Mouse (Mus musculus): ENCODE data around the gene Cldn22. TPM values are rescaled to one million over a fixed set of nuclear protein-coding genes. Genes with fewer than 3 reads are reported as not detected.

Gene Cldn22
- polyA plus RNA-seq (2015; fragmentation: Nextera tagmentation; extraction: Ambion mirVana), result not detected in 2 replicates

DNA sequence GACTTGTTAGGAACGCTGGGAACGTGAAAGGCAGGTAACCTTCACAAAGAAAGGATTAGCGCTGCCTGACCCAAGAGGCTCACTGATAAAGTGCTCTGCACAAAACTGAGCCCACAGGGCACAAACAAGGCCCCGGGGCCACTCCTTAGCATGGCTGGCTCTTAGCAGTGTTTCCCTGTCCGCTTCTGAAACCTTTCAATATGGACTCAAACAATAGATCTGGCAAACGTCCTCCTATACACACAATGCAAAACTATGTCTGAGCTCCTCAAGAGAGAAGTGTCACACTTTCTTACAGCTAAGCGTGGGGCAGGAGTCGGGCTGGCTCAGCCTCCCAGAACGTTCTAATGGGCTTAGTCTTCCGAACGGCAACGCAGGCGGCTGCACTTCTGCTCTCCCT, at the start of gene Cldn22:
Gene Cldn22 (plus strand): TSS at position 301 of the 400 bp plus-strand sequence.
- H3K4me1 ChIP-seq (ENCODE audit: control insufficient read depth, insufficient read depth, low read length), result peaks cover 8% of the 10 kb centered on the region; the same call in 1 of the 2 replicates
- H3K27ac ChIP-seq (ENCODE audit: low read length), result no peak within 1 kb of the TSS
- no peak within 1 kb of the TSS for H3K9ac ChIP-seq (ENCODE audit: low read depth, low read length)
- no peak within 1 kb of the TSS for H3K4me2 ChIP-seq (ENCODE audit: low read length)
- WGBS, result 28% methylated on average over 13 of the region's 13 CpGs
- no peaks in the 10 kb centered on the region for H3K36me3 ChIP-seq (ENCODE audit: control insufficient read depth, insufficient read depth, low read length)
- no peaks in the 10 kb centered on the region for H3K27me3 ChIP-seq (ENCODE audit: control insufficient read depth, insufficient read depth, low read depth, low read length)
- no peak for ATAC-seq
- no peaks in the 10 kb centered on the region for H3K9me3 ChIP-seq (replicated peaks; ENCODE audit: control insufficient read depth, low read length, poor library complexity, severe bottlenecking)
- H3K4me3 ChIP-seq (ENCODE audit: low read depth, low read length), result no peak within 1 kb of the TSS

DNA sequence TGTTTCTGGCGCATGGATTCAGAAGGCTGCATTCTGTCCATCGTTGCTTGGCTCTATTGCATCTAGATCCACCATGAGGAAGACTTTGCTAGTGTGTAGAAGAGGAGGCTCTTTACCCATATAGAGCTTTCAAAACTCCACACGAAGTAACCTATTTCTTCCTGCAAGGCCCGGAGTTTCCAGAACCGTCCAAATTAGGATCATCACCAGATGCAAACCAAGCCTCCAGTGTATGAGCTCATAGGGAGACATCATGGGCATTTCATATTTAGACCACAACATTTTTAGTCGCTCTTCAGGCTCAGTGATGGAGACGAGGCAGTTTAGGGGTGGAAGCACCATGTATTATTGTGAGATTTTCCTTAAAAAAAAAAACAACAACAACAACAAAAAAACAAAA, 46.9 kb upstream of the Cldn22 start:
- Histone ChIP-seq H3K27ac (ENCODE audit: low read length) (no peak overlapping the region), H3K4me1 (ENCODE audit: control insufficient read depth, insufficient read depth, low read length) (no peaks in the 10 kb centered on the region), H3K36me3 (ENCODE audit: control insufficient read depth, insufficient read depth, low read length) (no peaks in the 10 kb centered on the region), H3K9ac (ENCODE audit: low read depth, low read length) (no peak overlapping the region), H3K9me3 (replicated peaks; ENCODE audit: control insufficient read depth, low read length, poor library complexity, severe bottlenecking) (no peaks in the 10 kb centered on the region), H3K4me2 (ENCODE audit: low read length) (no peak overlapping the region), H3K4me3 (ENCODE audit: low read depth, low read length) (no peak overlapping the region), H3K27me3 (ENCODE audit: control insufficient read depth, insufficient read depth, low read depth, low read length) (no peaks in the 10 kb centered on the region)
- ATAC-seq, result no peak
- 95% methylated on average over 7 of the region's 7 CpGs for WGBS

DNA sequence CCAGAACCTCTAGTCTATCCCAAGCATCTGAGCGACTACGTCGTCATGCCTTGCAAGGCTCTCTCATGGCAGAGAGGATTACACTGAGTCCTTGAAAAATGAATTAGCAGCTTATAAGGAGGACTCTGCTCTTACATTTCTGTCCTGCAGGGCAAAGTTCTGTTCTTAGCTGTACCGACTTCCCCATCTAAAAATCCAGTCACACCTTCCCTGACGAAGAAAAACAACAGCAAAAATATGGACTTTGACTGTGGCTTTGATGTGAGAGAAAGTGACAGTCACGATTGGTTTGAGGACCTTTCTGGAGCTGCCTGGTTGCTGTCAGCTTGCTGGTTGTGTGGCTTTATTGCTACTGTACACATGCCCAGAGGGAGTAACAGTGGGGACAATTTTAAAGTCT, 44.7 kb upstream of the Cldn22 start:
- Histone ChIP-seq H3K36me3 (ENCODE audit: control insufficient read depth, insufficient read depth, low read length) (no peaks in the 10 kb centered on the region), H3K9me3 (replicated peaks; ENCODE audit: control insufficient read depth, low read length, poor library complexity, severe bottlenecking) (no peaks in the 10 kb centered on the region), H3K27me3 (ENCODE audit: control insufficient read depth, insufficient read depth, low read depth, low read length) (no peaks in the 10 kb centered on the region), H3K4me2 (ENCODE audit: low read length) (no peak overlapping the region), H3K9ac (ENCODE audit: low read depth, low read length) (no peak overlapping the region), H3K27ac (ENCODE audit: low read length) (no peak overlapping the region), H3K4me1 (ENCODE audit: control insufficient read depth, insufficient read depth, low read length) (no peaks in the 10 kb centered on the region), H3K4me3 (ENCODE audit: low read depth, low read length) (no peak overlapping the region)
- WGBS, result 73% methylated on average over 6 of the region's 6 CpGs
- ATAC-seq, result no peak; the same call in 1 of the 2 replicates

DNA sequence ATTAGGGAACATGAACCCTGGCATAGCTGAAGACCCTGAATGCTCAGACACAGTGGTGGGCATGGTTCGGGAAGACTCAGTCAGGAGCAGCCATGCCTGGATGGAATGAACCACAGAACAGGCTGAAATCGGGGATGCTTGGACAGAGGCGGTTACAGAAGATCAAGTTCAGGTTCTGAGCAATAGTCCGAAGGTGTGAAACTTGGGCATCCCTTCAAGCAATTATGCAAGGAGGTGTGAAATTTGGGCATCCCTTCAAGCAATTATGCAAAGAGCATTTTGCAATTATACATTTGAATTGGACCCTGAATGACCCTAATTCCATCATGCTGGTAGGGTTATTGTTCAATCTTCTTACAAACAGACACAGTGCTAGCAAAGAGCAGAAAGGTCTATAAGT, 42.4 kb upstream of the Cldn22 start:
- no peak overlapping the region for H3K4me2 ChIP-seq (ENCODE audit: low read length)
- ATAC-seq, result no peak

DNA sequence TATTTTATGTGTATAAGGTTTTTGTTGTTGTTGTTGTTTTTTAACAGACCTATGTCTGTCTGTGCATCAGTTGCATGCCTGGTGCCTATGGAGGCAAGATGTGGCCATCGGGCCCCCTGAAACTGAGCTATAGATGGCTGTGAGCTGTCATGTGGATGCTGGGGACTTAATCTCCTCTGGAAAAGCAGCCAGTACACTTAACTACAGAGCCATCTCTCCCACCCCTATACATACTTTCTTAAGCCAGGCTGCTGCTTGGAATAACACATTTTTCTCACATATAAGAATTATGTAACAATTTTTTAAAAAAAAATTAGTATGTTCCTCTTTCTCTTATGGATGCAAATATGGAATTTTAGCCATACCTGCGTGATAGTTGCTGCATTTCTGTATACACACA, 40.7 kb upstream of the Cldn22 start:
- H3K9ac ChIP-seq (ENCODE audit: low read depth, low read length), result no peak overlapping the region
- H3K4me3 ChIP-seq (ENCODE audit: low read depth, low read length), result no peak overlapping the region
- ATAC-seq, result no peak
- no peak overlapping the region for H3K27ac ChIP-seq (ENCODE audit: low read length)
- 0 out of 2 replicates have a peak, but pooled peaks cover 3% of the 10 kb centered on the region for H3K4me1 ChIP-seq (ENCODE audit: control insufficient read depth, insufficient read depth, low read length)
- no peaks in the 10 kb centered on the region for H3K27me3 ChIP-seq (ENCODE audit: control insufficient read depth, insufficient read depth, low read depth, low read length)
- WGBS, result 88% methylated on average over 2 of the region's 2 CpGs
- H3K4me2 ChIP-seq (ENCODE audit: low read length), result no peak overlapping the region
- no peaks in the 10 kb centered on the region for H3K36me3 ChIP-seq (ENCODE audit: control insufficient read depth, insufficient read depth, low read length)
- no peaks in the 10 kb centered on the region for H3K9me3 ChIP-seq (replicated peaks; ENCODE audit: control insufficient read depth, low read length, poor library complexity, severe bottlenecking)

More for the DNA sequence above, 42.4 kb upstream of the Cldn22 start:
- WGBS, result 86% methylated on average over 4 of the region's 4 CpGs
- Histone ChIP-seq H3K4me3 (ENCODE audit: low read depth, low read length) (no peak overlapping the region), H3K36me3 (ENCODE audit: control insufficient read depth, insufficient read depth, low read length) (no peaks in the 10 kb centered on the region), H3K27me3 (ENCODE audit: control insufficient read depth, insufficient read depth, low read depth, low read length) (no peaks in the 10 kb centered on the region), H3K4me1 (ENCODE audit: control insufficient read depth, insufficient read depth, low read length) (no peaks in the 10 kb centered on the region), H3K9me3 (replicated peaks; ENCODE audit: control insufficient read depth, low read length, poor library complexity, severe bottlenecking) (no peaks in the 10 kb centered on the region), H3K9ac (ENCODE audit: low read depth, low read length) (no peak overlapping the region), H3K27ac (ENCODE audit: low read length) (no peak overlapping the region)

DNA sequence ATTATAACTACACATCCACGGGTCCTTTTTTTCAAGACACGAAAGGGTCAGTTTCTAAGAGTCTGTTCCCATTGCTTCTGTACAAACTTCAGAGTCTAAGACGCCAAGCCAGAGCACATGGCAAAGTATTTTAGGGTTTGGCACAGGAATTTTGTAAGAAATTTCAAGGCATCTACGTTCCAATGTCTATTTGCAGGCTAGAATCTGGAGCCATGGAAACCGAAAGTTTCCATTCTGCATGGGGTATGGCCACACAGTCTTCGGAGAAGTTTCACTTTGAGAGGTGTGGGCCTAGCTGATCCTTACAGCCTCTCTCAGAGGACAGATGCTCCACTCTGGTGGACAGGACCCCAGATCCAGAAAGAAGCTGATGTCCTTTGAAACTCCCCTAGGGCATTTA, 40.3 kb upstream of the Cldn22 start:
- Histone ChIP-seq H3K9ac (ENCODE audit: low read depth, low read length) (no peak overlapping the region), H3K27me3 (ENCODE audit: control insufficient read depth, insufficient read depth, low read depth, low read length) (no peaks in the 10 kb centered on the region), H3K4me3 (ENCODE audit: low read depth, low read length) (no peak overlapping the region), H3K4me2 (ENCODE audit: low read length) (no peak overlapping the region), H3K9me3 (replicated peaks; ENCODE audit: control insufficient read depth, low read length, poor library complexity, severe bottlenecking) (no peaks in the 10 kb centered on the region), H3K27ac (ENCODE audit: low read length) (no peak overlapping the region), H3K36me3 (ENCODE audit: control insufficient read depth, insufficient read depth, low read length) (no peaks in the 10 kb centered on the region), H3K4me1 (ENCODE audit: control insufficient read depth, insufficient read depth, low read length) (0 out of 2 replicates have a peak, but pooled peaks cover 3% of the 10 kb centered on the region)
- no peak for ATAC-seq
- 96% methylated on average over 6 of the region's 6 CpGs for WGBS

DNA sequence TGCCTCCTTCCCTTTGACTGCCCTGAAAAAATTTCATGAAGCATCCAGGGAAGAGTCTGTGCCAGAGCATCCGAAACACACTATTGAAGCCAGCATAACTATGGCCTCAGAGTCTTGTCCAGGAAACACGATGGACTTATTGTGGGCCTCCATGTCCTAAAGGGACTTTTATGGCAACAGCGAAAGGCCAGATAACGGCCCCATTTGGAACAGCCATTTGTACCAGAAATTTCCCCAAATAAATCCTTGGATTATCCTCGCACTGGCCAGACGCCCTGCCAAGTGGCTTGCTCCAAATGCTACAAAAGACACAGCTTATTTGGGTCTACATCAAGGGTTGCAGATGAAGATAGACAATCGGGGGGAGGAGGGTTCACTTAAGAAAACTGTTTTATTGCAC, 39.8 kb upstream of the Cldn22 start:
- no peak for ATAC-seq
- Histone ChIP-seq H3K9me3 (replicated peaks; ENCODE audit: control insufficient read depth, low read length, poor library complexity, severe bottlenecking) (no peaks in the 10 kb centered on the region), H3K4me2 (ENCODE audit: low read length) (no peak overlapping the region), H3K4me1 (ENCODE audit: control insufficient read depth, insufficient read depth, low read length) (0 out of 2 replicates have a peak, but pooled peaks cover 3% of the 10 kb centered on the region), H3K36me3 (ENCODE audit: control insufficient read depth, insufficient read depth, low read length) (no peaks in the 10 kb centered on the region), H3K27ac (ENCODE audit: low read length) (no peak overlapping the region), H3K9ac (ENCODE audit: low read depth, low read length) (no peak overlapping the region), H3K4me3 (ENCODE audit: low read depth, low read length) (no peak overlapping the region), H3K27me3 (ENCODE audit: control insufficient read depth, insufficient read depth, low read depth, low read length) (no peaks in the 10 kb centered on the region)
- 82% methylated on average over 7 of the region's 7 CpGs for WGBS

DNA sequence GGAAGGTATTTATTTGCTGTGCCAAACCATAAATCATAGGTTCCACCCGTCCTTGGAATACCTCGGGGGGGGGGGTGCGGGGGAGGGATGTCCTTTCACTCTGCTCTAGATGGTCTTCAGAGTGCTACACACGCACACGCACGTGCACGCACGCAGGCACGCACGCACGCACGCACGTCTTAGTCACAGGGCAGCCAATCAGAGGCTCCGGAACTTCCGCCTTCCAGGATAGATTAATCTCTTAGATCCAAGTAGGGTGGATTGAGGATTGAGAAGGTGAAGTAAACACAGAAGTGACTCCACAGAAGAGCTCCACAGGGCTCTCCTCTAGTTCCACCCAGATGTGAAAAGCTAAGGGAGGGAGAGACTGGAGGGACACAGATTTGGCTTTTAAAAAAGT, 38.0 kb upstream of the Cldn22 start:
- WGBS, result 98% methylated on average over 15 of the region's 15 CpGs
- Histone ChIP-seq H3K36me3 (ENCODE audit: control insufficient read depth, insufficient read depth, low read length) (no peaks in the 10 kb centered on the region), H3K27me3 (ENCODE audit: control insufficient read depth, insufficient read depth, low read depth, low read length) (no peaks in the 10 kb centered on the region), H3K27ac (ENCODE audit: low read length) (no peak overlapping the region), H3K9ac (ENCODE audit: low read depth, low read length) (no peak overlapping the region), H3K4me2 (ENCODE audit: low read length) (no peak overlapping the region), H3K4me1 (ENCODE audit: control insufficient read depth, insufficient read depth, low read length) (0 out of 2 replicates have a peak, but pooled peaks cover 3% of the 10 kb centered on the region), H3K9me3 (replicated peaks; ENCODE audit: control insufficient read depth, low read length, poor library complexity, severe bottlenecking) (no peaks in the 10 kb centered on the region), H3K4me3 (ENCODE audit: low read depth, low read length) (no peak overlapping the region)
- ATAC-seq, result no peak

DNA sequence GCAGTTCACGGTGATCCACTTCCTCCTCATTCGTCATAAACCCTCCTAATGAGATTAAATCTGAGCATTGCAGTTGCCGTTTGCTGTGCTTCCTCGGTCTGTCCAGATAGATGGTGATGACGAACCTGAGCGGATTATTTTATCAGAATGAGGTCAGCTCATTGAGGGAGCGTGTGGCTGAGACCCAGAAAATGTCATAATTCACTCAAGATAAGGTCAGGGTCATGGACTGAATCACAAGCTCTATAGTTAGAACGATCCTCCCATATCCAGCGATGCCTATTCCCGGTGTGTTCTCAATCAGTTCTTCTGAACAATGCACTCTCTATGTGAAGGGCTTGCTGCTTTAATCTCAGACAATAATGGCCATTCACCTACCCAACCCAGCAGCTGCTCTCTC, 36.6 kb upstream of the Cldn22 start:
- H3K4me3 ChIP-seq (ENCODE audit: low read depth, low read length), result no peak overlapping the region
- H3K27me3 ChIP-seq (ENCODE audit: control insufficient read depth, insufficient read depth, low read depth, low read length), result no peaks in the 10 kb centered on the region
- 32% methylated on average over 10 of the region's 10 CpGs for WGBS
- peak overlapping the region; percentile 36 for H3K4me2 ChIP-seq (ENCODE audit: low read length)
- no peaks in the 10 kb centered on the region for H3K36me3 ChIP-seq (ENCODE audit: control insufficient read depth, insufficient read depth, low read length)
- H3K27ac ChIP-seq (ENCODE audit: low read length), result no peak overlapping the region
- 0 out of 2 replicates have a peak, but pooled peaks cover 3% of the 10 kb centered on the region for H3K4me1 ChIP-seq (ENCODE audit: control insufficient read depth, insufficient read depth, low read length)
- H3K9me3 ChIP-seq (replicated peaks; ENCODE audit: control insufficient read depth, low read length, poor library complexity, severe bottlenecking), result no peaks in the 10 kb centered on the region
- ATAC-seq, result no peak
- H3K9ac ChIP-seq (ENCODE audit: low read depth, low read length), result no peak overlapping the region
